Mouse (Mus musculus): Measurements from ENCODE around the gene Wdr41.

Gene Wdr41

DNA sequence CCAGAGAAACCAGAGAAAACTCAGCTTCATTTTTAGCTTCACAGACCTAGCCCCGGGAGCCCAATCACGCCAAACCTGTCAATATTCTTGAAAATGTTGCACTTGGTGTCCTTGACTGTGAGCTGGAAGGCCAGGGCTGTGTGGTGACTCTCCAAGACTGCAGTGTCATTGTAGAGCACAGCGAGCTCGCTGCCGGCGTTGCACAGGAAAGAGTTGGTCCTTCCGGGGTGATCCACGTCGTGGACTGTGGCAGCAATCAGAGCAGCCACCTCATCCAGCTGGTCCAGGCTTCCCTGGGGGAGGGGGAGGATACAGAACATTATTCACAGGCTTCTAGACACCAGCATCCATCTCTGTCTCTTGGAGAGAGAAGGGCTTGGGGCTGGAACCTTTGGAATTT, 58.0 kb downstream of the Wdr41 start:
- no peak for DNase-seq (ENCODE audit: low read depth in 1 of 2, low spot score in 2 of 2)

GRCm38 (mm10) chr13:95034715-95035114, 58.6 kb downstream of the Wdr41 start:
- DNase-seq (ENCODE audit: low read depth in 1 of 2, low spot score in 2 of 2): no peak

DNA sequence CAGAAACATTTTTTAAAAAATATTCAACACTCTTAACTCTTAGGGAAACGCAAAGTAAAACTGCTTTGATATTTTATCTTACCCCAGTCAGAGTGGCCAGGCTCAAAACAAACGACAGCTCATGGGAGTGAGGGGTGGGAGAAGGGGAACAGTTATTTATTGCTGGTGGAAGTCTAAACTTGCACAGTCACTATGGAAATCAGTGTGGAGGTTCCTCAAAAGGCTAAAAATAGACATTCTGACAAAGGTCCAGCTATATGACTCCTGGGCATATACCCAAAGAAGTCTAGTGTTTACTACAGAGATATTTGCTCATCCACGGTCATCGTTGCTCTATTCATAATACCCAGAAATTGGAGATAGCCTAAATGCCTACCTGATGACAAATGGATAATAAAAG, 62.1 kb downstream of the Wdr41 start:
- DNase-seq (ENCODE audit: low read depth in 1 of 2, low spot score in 2 of 2): no peak

GRCm38 (mm10) chr13:95040140-95040738, 64.1 kb downstream of the Wdr41 start:
- no peak for DNase-seq (ENCODE audit: low read depth in 1 of 2, low spot score in 2 of 2)

GRCm38 (mm10) chr13:95044108-95044507, 68.0 kb downstream of the Wdr41 start:
- DNase-seq (ENCODE audit: low read depth in 1 of 2, low spot score in 2 of 2): no peak

GRCm38 (mm10) chr13:95050398-95050797, 74.3 kb downstream of the Wdr41 start:
- no peak for DNase-seq (ENCODE audit: low read depth in 1 of 2, low spot score in 2 of 2)

GRCm38 (mm10) chr13:95052421-95052820, 76.3 kb downstream of the Wdr41 start:
- DNase-seq (ENCODE audit: low read depth in 1 of 2, low spot score in 2 of 2): no peak

DNA sequence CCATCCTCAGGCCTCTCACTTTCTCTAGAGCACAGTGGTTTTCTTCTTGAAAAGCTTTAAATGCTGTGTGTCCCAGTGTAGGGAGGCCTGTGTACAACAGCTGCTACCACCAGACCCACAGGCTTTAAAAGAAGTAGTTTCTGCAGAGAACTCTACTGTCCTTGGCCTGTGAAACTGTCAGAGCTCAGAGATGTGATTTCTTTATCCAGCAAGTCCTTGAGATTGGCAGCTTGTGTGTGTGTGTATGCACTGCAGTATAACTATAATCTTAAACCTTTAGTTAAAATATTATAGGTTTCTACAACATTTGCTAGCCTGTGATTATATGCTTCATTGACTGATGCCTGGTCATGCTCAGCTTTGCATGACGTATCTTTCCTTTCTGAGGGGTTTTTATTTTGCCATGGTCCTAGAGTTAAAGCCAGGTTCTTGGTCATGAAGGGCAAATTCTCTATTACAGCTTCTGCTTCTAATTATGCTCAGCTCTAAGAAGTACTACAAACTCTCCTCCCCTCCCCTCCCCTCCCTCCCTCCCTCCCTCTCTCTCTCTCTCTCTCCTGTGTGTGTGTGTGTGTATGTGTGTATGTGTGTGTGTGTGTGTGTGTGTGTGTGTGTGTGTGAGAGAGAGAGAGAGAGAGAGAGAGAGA, 79.7 kb downstream of the Wdr41 start:
- no peak for DNase-seq (ENCODE audit: low read depth in 1 of 2, low spot score in 2 of 2)

DNA sequence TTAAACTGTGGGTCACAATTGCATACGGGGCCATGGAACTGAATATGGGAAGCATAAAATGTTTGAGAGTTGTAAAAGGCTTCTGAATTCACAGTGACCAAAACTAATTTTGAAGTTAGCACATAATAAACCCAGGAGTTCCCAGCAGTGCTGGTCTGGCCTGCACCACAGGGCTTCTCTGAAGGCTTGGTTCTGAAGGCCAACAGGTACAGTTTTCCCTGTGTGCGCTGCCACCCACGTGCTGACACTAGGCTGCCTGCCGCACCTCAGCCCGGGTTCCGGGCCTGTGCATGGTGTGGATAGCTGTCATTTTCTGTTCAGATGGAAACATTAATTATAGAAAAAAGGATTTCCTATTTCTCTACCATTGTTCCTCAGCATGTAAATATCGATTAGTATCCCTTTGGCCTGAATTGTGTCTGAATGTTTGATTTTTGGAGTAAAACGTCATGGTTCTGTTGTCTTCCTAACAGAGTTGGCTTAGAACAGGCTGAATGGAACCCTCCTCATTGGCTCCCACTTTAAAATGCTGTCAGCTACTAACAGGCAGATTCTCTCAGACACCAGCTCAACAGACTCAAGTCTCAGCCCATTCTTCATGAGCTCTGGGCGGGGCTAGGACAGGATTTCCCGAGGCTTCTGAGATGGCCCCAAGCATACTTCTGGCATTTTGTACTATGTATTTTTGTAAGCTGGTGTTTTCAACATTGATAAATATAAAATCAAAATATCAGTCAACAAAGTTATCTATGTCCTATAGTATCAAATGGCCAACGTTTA, 80.5 kb downstream of the Wdr41 start:
- no peak for DNase-seq (ENCODE audit: low read depth in 1 of 2, low spot score in 2 of 2)

DNA sequence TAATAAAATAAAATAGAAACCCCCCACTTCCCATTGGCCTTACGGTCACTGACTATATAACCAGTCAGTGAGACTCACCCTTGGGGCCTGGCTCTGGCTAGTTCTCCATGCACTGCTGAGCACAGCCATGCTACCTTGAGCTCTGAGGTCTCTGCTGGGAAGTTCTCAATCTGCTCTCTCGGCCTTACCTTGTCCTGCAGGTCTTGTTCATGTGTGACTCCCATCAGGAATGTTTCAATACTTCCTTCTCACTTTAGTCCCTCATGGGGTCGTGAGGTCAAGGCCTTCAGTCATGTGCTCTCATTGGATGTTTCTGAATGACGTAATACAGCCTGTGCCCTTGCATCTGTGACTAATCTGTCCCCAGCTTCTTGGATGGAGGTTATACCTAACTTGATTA, 82.7 kb downstream of the Wdr41 start:
- DNase-seq (ENCODE audit: low read depth in 1 of 2, low spot score in 2 of 2): no peak

- no peak for DNase-seq (ENCODE audit: low read depth in 1 of 2, low spot score in 2 of 2)
These were observed 87.4 kb downstream of the Wdr41 start for GRCm38 (mm10) chr13:95063390-95064017.

DNA sequence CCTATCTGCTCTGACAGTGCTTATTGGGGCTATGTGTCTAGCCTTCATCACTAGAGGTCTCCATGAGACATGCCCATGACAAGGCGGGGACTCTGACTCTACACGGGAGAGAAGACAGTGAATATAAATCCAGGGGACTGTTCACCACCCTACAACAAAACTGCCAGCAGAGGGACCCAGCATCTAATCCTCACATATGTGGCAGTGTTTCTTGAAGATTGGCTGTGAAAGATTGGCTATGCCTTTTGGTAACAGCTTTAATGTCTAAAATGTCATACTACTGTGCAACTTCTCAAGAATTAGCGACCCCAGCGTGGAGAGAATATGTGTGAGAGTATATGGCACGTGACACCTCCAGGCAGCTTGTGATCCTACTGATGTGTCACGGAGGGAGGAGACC, 91.7 kb downstream of the Wdr41 start:
- no peak for DNase-seq (ENCODE audit: low read depth in 1 of 2, low spot score in 2 of 2)

DNA sequence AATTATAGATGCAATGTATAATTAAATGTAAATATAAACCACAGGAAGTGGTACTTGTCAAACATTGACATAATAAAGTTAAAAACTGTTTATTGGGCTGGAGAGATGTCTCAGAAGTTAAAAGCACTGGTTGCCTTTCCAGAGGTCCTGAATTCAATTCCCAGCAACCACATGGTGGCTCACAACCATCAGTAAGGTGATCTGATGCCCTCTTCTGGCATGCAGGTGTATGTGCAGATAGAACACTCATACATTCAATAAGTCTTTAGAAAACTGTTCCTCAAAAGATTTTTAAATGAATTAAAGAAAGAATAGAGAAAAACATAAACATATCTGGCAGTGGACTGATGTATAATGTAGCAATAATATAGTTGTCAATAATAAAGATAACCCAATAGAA, 94.1 kb downstream of the Wdr41 start:
- no peak for DNase-seq (ENCODE audit: low read depth in 1 of 2, low spot score in 2 of 2)

All from monocyte, adult 2 months (primary cell).